Mouse (Mus musculus): ENCODE data around the gene Gm973. TPM values are rescaled to one million over a fixed set of nuclear protein-coding genes. Genes with fewer than 3 reads are reported as not detected.
A peak's percentile ranks its signal among the peaks of the same experiment; 100 is the strongest.

Gm973 gene
- polyA plus RNA-seq, 1 experiment from 2014 or later, result 1.5 TPM

DNA sequence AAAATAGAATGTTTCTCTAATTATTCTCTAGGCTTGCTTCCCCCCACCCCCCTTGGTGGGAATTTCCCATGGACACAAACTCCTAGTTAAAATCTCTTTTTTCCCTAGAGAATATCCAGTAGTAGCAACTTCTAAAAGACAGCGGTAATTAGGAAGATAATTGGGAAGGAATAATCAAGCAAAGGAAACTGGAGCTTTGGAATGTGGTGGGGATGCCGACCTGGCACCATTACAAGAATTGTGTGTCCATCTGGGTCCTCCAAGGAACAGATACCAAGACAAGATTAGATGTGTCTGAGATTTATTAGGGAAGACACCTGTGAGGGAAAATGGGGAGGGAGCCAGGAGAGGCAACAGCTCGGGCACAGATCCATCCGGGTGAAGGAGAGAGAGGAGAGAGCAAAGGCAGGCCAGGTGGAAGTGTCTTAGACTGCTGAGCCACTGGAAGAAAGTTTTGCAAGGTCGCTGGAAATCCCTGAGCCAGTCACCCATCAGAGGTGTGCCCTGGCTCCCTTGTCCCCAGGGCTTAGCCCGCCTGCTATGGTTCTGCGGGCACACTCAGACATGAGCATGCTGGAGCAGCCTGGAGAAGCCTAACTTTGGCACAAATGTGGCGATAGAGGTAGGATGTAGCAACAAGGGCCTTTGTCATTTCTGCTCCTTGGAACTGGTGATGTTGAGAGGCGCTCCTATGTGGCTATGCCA lies 4.3 kb upstream of the Gm973 start:
- no peak for ATAC-seq (ENCODE audit: low FRiP score, low TSS enrichment)
- Histone ChIP-seq H3K9ac (replicated peaks; ENCODE audit: low read length) (no peak overlapping the region), H3K27ac (ENCODE audit: low read length) (no peak overlapping the region), H3K4me2 (replicated peaks; ENCODE audit: low read depth, low read length) (no peak overlapping the region), H3K4me1 (ENCODE audit: insufficient read depth, low read length) (peaks cover 17% of the 10 kb centered on the region), H3K4me3 (ENCODE audit: low read length) (no peak overlapping the region), H3K27me3 (ENCODE audit: insufficient read depth, low read length) (no peaks in the 10 kb centered on the region), H3K36me3 (ENCODE audit: insufficient read depth, low read length) (no peaks in the 10 kb centered on the region), H3K9me3 (ENCODE audit: low read length) (no peaks in the 10 kb centered on the region)
- 64% methylated on average over 9 of the region's 9 CpGs for WGBS

- peaks cover 54% of the 10 kb centered on the region for H3K4me1 ChIP-seq (ENCODE audit: insufficient read depth, low read length)
- 17% methylated on average over 11 of the region's 11 CpGs for WGBS
- ATAC-seq (ENCODE audit: low FRiP score, low TSS enrichment), result no peak
Measured at GRCm38 (mm10) chr1:59520226-59520837, 4.3 kb downstream of the Gm973 start.

GRCm38 (mm10) chr1:59522456-59522855 lies 6.4 kb downstream of the Gm973 start:
- 40% methylated on average over 1 of the region's 1 CpGs for WGBS
- no peak overlapping the region for H3K9ac ChIP-seq (replicated peaks; ENCODE audit: low read length)
- H3K9me3 ChIP-seq (ENCODE audit: low read length), result no peaks in the 10 kb centered on the region
- H3K4me2 ChIP-seq (replicated peaks; ENCODE audit: low read depth, low read length), result no peak overlapping the region
- H3K4me3 ChIP-seq (ENCODE audit: low read length), result no peak overlapping the region
- no peak overlapping the region for H3K27ac ChIP-seq (ENCODE audit: low read length)
- H3K27me3 ChIP-seq (ENCODE audit: insufficient read depth, low read length), result no peaks in the 10 kb centered on the region; the same call in 1 of the 2 replicates
- ATAC-seq (ENCODE audit: low FRiP score, low TSS enrichment), result no peak
- H3K4me1 ChIP-seq (ENCODE audit: insufficient read depth, low read length), result peaks cover 38% of the 10 kb centered on the region
- H3K36me3 ChIP-seq (ENCODE audit: insufficient read depth, low read length), result no peaks in the 10 kb centered on the region

More at GRCm38 (mm10) chr1:59520226-59520837, 4.3 kb downstream of the Gm973 start:
- Histone ChIP-seq H3K36me3 (ENCODE audit: insufficient read depth, low read length) (no peaks in the 10 kb centered on the region), H3K27ac (ENCODE audit: low read length) (peak overlapping the region; percentile 45), H3K9ac (replicated peaks; ENCODE audit: low read length) (no peak overlapping the region), H3K4me2 (replicated peaks; ENCODE audit: low read depth, low read length) (0 out of 2 replicates have a peak overlapping the region, but pooled peaks have one; percentile 17), H3K9me3 (ENCODE audit: low read length) (no peaks in the 10 kb centered on the region), H3K4me3 (ENCODE audit: low read length) (no peak overlapping the region), H3K27me3 (ENCODE audit: insufficient read depth, low read length) (no peaks in the 10 kb centered on the region; the same call in 1 of the 2 replicates)

DNA sequence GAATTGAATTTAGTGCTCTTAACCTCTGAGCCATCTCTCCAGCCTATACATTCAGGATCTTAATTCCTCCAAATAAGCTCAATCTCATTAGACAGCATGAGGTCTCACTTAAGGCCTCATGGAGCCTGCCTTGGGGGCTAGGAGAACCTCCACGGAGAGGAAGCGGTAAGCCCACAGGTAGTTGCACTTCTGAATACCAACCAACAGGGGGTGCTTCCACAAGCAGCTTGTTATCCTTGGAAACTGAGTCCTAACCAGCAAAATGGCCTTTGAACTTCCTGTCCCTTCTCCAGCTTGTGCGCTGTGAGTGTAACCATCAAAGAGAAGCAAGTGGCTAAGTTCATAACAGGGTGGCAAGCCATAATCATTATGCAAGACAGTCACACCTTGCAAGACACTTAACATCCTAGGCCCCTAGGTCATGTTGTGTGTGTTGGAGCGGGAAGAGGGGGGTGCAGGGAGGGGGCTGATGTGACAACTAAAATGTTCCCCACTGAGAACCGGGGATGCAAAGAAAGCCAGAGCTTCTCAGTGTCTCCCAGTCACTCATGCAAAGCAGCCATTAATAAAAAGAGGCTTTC lies 7.4 kb downstream of the Gm973 start:
- no peak overlapping the region for H3K9ac ChIP-seq (replicated peaks; ENCODE audit: low read length)
- no peaks in the 10 kb centered on the region for H3K36me3 ChIP-seq (ENCODE audit: insufficient read depth, low read length)
- H3K4me1 ChIP-seq (ENCODE audit: insufficient read depth, low read length), result peaks cover 38% of the 10 kb centered on the region
- H3K27ac ChIP-seq (ENCODE audit: low read length), result no peak overlapping the region
- no peak overlapping the region for H3K4me3 ChIP-seq (ENCODE audit: low read length)
- H3K9me3 ChIP-seq (ENCODE audit: low read length), result no peaks in the 10 kb centered on the region
- H3K27me3 ChIP-seq (ENCODE audit: insufficient read depth, low read length), result no peaks in the 10 kb centered on the region; the same call in 1 of the 2 replicates
- H3K4me2 ChIP-seq (replicated peaks; ENCODE audit: low read depth, low read length), result no peak overlapping the region
- 58% methylated on average over 5 of the region's 5 CpGs for WGBS
- no peak for ATAC-seq (ENCODE audit: low FRiP score, low TSS enrichment)

DNA sequence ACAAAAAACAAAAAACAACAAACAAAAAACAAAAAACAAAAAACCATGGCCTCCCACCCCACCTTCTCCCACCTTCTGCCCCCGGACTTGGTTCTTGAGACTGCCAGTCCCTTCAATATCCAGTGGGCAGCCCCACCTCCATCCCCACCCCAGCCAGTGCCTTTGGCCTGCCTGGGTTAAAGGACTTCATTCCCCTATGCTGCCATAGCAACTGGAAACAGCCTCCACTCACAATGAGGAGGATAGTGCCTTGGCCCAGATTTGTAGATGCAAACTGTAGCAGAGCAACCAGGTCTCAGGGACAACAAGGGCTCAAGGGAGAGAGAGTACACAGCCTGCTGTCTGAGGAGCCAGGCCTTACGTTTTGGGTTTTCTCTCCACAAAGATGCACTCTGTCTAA lies 8.0 kb downstream of the Gm973 start:
- no peak overlapping the region for H3K4me3 ChIP-seq (ENCODE audit: low read length)
- H3K36me3 ChIP-seq (ENCODE audit: insufficient read depth, low read length), result no peaks in the 10 kb centered on the region
- 54% methylated on average over 2 of the region's 2 CpGs for WGBS
- H3K4me1 ChIP-seq (ENCODE audit: insufficient read depth, low read length), result peaks cover 36% of the 10 kb centered on the region
- H3K27ac ChIP-seq (ENCODE audit: low read length), result no peak overlapping the region
- no peaks in the 10 kb centered on the region for H3K9me3 ChIP-seq (ENCODE audit: low read length)
- no peak for ATAC-seq (ENCODE audit: low FRiP score, low TSS enrichment)
- H3K9ac ChIP-seq (replicated peaks; ENCODE audit: low read length), result no peak overlapping the region
- no peaks in the 10 kb centered on the region; the same call in 1 of the 2 replicates for H3K27me3 ChIP-seq (ENCODE audit: insufficient read depth, low read length)
- H3K4me2 ChIP-seq (replicated peaks; ENCODE audit: low read depth, low read length), result no peak overlapping the region

GRCm38 (mm10) chr1:59524759-59525158 lies 8.7 kb downstream of the Gm973 start:
- Histone ChIP-seq H3K36me3 (ENCODE audit: insufficient read depth, low read length) (no peaks in the 10 kb centered on the region), H3K27ac (ENCODE audit: low read length) (no peak overlapping the region), H3K4me2 (replicated peaks; ENCODE audit: low read depth, low read length) (no peak overlapping the region), H3K9me3 (ENCODE audit: low read length) (no peaks in the 10 kb centered on the region), H3K4me1 (ENCODE audit: insufficient read depth, low read length) (peaks cover 29% of the 10 kb centered on the region), H3K9ac (replicated peaks; ENCODE audit: low read length) (no peak overlapping the region), H3K27me3 (ENCODE audit: insufficient read depth, low read length) (no peaks in the 10 kb centered on the region), H3K4me3 (ENCODE audit: low read length) (no peak overlapping the region)
- no peak for ATAC-seq (ENCODE audit: low FRiP score, low TSS enrichment)
- WGBS, result 28% methylated on average over 3 of the region's 3 CpGs

DNA sequence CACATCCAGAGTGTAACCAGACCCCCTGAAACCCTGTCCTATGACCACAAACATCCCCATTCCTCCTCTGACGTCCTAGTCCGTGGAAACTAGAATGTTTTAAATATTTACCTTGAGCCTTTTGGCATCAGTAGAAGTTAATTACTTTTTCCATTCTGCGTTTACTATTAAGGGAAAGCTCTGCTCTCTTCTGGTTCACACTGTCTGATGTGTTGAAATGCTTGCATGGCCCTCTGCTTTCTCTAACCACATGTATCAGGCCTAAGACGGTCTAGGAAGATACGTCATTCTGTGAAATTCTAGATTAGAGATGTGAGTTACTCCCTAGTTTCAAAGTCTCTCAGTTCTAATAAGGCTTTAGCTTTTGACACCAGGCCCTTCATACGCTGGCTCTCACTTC lies 11.2 kb downstream of the Gm973 start:
- Histone ChIP-seq H3K4me2 (replicated peaks; ENCODE audit: low read depth, low read length) (no peak overlapping the region), H3K27me3 (ENCODE audit: insufficient read depth, low read length) (no peaks in the 10 kb centered on the region), H3K9ac (replicated peaks; ENCODE audit: low read length) (no peak overlapping the region), H3K4me3 (ENCODE audit: low read length) (no peak overlapping the region), H3K9me3 (ENCODE audit: low read length) (no peaks in the 10 kb centered on the region), H3K36me3 (ENCODE audit: insufficient read depth, low read length) (no peaks in the 10 kb centered on the region), H3K27ac (ENCODE audit: low read length) (no peak overlapping the region), H3K4me1 (ENCODE audit: insufficient read depth, low read length) (peaks cover 9% of the 10 kb centered on the region)
- 71% methylated on average over 6 of the region's 6 CpGs for WGBS
- no peak for ATAC-seq (ENCODE audit: low FRiP score, low TSS enrichment)

- H3K27me3 ChIP-seq (ENCODE audit: insufficient read depth, low read length), result no peaks in the 10 kb centered on the region
- peaks cover 16% of the 10 kb centered on the region for H3K4me1 ChIP-seq (ENCODE audit: insufficient read depth, low read length)
- H3K36me3 ChIP-seq (ENCODE audit: insufficient read depth, low read length), result no peaks in the 10 kb centered on the region
- no peaks in the 10 kb centered on the region for H3K9me3 ChIP-seq (ENCODE audit: low read length)
- no peak overlapping the region for H3K4me3 ChIP-seq (ENCODE audit: low read length)
- no peak overlapping the region for H3K9ac ChIP-seq (replicated peaks; ENCODE audit: low read length)
- no peak overlapping the region for H3K4me2 ChIP-seq (replicated peaks; ENCODE audit: low read depth, low read length)
- ATAC-seq (ENCODE audit: low FRiP score, low TSS enrichment), result peak; percentile 65; the same call in 1 of the 2 replicates
- H3K27ac ChIP-seq (ENCODE audit: low read length), result peak overlapping the region; percentile 25; the same call in 1 of the 2 replicates
- 19% methylated on average over 5 of the region's 5 CpGs for WGBS
Measured at GRCm38 (mm10) chr1:59534976-59535810, 19.1 kb downstream of the Gm973 start.

DNA sequence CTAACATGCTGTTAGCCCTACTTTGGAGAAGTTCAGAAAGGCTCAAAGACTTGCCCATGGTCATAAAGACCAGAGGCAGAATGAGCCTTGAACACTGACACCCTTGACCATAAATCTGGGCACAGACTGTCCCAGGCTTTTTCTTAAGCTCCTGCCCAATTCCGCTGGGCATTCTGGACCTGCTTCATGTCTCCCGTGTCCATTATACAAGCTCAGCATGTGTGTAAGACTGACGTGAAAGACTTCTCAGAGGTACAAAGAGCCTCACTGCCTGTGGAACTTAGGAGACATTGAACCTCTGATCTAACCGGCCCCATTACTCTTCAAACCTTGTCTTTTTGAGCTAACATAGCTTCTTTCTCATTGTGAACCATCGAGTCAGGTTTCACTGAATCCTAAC lies 22.3 kb downstream of the Gm973 start:
- no peak for ATAC-seq (ENCODE audit: low FRiP score, low TSS enrichment)
- no peak overlapping the region for H3K4me2 ChIP-seq (replicated peaks; ENCODE audit: low read depth, low read length)
- H3K9ac ChIP-seq (replicated peaks; ENCODE audit: low read length), result no peak overlapping the region
- no peak overlapping the region for H3K27ac ChIP-seq (ENCODE audit: low read length)
- no peaks in the 10 kb centered on the region for H3K9me3 ChIP-seq (ENCODE audit: low read length)
- H3K4me1 ChIP-seq (ENCODE audit: insufficient read depth, low read length), result peaks cover 13% of the 10 kb centered on the region
- WGBS, result 87% methylated on average over 5 of the region's 5 CpGs
- H3K4me3 ChIP-seq (ENCODE audit: low read length), result no peak overlapping the region
- H3K36me3 ChIP-seq (ENCODE audit: insufficient read depth, low read length), result no peaks in the 10 kb centered on the region
- no peaks in the 10 kb centered on the region for H3K27me3 ChIP-seq (ENCODE audit: insufficient read depth, low read length)
